ENCODE assay signal across 8 mouse cellular contexts in genomic region chr13:111867763-111868725, GRCm38 (mm10). TPM values are rescaled to one million over a fixed set of nuclear protein-coding genes. Genes with fewer than 3 reads are reported as not detected.
DNase-seq lines count a peak whose midpoint lies in the region; ATAC-seq lines count a peak whose summit lies in the region.

No protein-coding gene starts in this region.

- H3K36me3 ChIP-seq in embryonic facial prominence, embryonic 13.5 days = no peaks in the 10 kb centered on the region
- no peaks in the 10 kb centered on the region for H3K36me3 ChIP-seq in intestine, embryonic 16.5 days (ENCODE audit: control insufficient read depth, insufficient read depth, low read length)

- peak overlapping the region; percentile 31 for H3K4me3 ChIP-seq in embryonic facial prominence, embryonic 13.5 days
- H3K4me3 ChIP-seq in intestine, embryonic 16.5 days (ENCODE audit: low read length) = peak overlapping the region; percentile 26; the same call in 1 of the 2 replicates

- 24% methylated on average over 31 of the region's 31 CpGs for WGBS in embryonic facial prominence, embryonic 13.5 days
- 34% methylated on average over 31 of the region's 31 CpGs for WGBS in intestine, embryonic 16.5 days

- H3K27ac ChIP-seq in embryonic facial prominence, embryonic 13.5 days = peak overlapping the region; percentile 76
- peak overlapping the region; percentile 86 for H3K27ac ChIP-seq in intestine, embryonic 16.5 days (ENCODE audit: low read length)

- no peaks in the 10 kb centered on the region for H3K9me3 ChIP-seq in embryonic facial prominence, embryonic 13.5 days
- H3K9me3 ChIP-seq in intestine, embryonic 16.5 days (ENCODE audit: control insufficient read depth, low read length) = no peaks in the 10 kb centered on the region

- DNase-seq in adrenal gland, adult (ENCODE audit: inconsistent age in 2 of 2, low spot score in 1 of 2) = peak; percentile 64 to 86
- peak; percentile 69 to 77 for DNase-seq in heart, adult 18-20 months
- DNase-seq in left cerebral cortex, postnatal 36 days (ENCODE audit: low spot score in 2 of 2) = peak; percentile 9 to 19
- peak; percentile 77 to 81 for DNase-seq in right cerebral cortex, postnatal 10 days (ENCODE audit: low spot score in 2 of 2)
- DNase-seq in urinary bladder, postnatal 36 days (ENCODE audit: low spot score in 2 of 2) = peak; percentile 10 to 44

- intact Hi-C loops in left cerebral cortex, postnatal 36 days (cut with DNase I) = no loop called here

- H3K9ac ChIP-seq in embryonic facial prominence, embryonic 13.5 days = peak overlapping the region; percentile 63
- peak overlapping the region; percentile 56 for H3K9ac ChIP-seq in intestine, embryonic 16.5 days (ENCODE audit: low read depth, low read length)

- ATAC-seq in embryonic facial prominence, embryonic 13.5 days (ENCODE audit: insufficient number of reproducible peaks, insufficient read depth, low FRiP score, low TSS enrichment, low read depth) = peak; percentile 52; the same call in 1 of the 2 replicates
- peak; percentile 73; the same call in 1 of the 2 replicates for ATAC-seq in intestine, embryonic 16.5 days
- ATAC-seq in megakaryocyte progenitor cell, adult 5-6 weeks (replicated peaks; ENCODE audit: poor library complexity) = peak; percentile 81

- H3K4me2 ChIP-seq in embryonic facial prominence, embryonic 13.5 days = peak overlapping the region; percentile 58
- H3K4me2 ChIP-seq in intestine, embryonic 16.5 days (ENCODE audit: low read depth, low read length) = peak overlapping the region; percentile 44

- H3K4me1 ChIP-seq in embryonic facial prominence, embryonic 13.5 days = peaks cover 20% of the 10 kb centered on the region
- 0 out of 2 replicates have a peak, but pooled peaks cover 7% of the 10 kb centered on the region for H3K4me1 ChIP-seq in intestine, embryonic 16.5 days (ENCODE audit: control insufficient read depth, insufficient read depth, low read length)

- no peaks in the 10 kb centered on the region for H3K27me3 ChIP-seq in embryonic facial prominence, embryonic 13.5 days
- H3K27me3 ChIP-seq in intestine, embryonic 16.5 days (replicated peaks; ENCODE audit: control insufficient read depth, insufficient read depth, low read length) = no peaks in the 10 kb centered on the region

RNA-seq across cellular contexts. Expression of gene Map3k1, which starts 59.3 kb away (rescaled TPM):
- polyA plus RNA-seq in embryonic facial prominence, embryonic 13.5 days (2015; fragmentation: Nextera tagmentation; extraction: Ambion mirVana) = 16.1 and 20.5 TPM in 2 replicates
- total RNA-seq in heart, adult 18-20 months (2021) = 10 to 100 TPM; 17.0 to 19.6 TPM
- 20.5 and 21.8 TPM in 2 replicates for polyA plus RNA-seq in intestine, embryonic 16.5 days (2015; fragmentation: Nextera tagmentation; extraction: Ambion mirVana)
- 10 to 100 TPM in 1 of 2 experiments, 1 to 10 TPM in 1; 8.3 to 13.1 TPM for total RNA-seq in left cerebral cortex, postnatal 36 days (2021)
- total RNA-seq in megakaryocyte progenitor cell, adult 5-6 weeks (2015) = 26.7 and 32.2 TPM in 2 replicates
- 26.2 and 33.4 TPM in 2 replicates for total RNA-seq in megakaryocyte progenitor cell, adult 5-6 weeks (2017)

Comparison
In these comparisons a context has a peak if more than half of its experiments do, and no peak if none do; other contexts are left out.
1. Peak in every context shown above with its lines: DNase-seq, ATAC-seq, H3K4me3 ChIP-seq and H3K27ac ChIP-seq.
2. DNase-seq: peak in every context shown above with its lines; median percentile 79 in right cerebral cortex, postnatal 10 days; 75 in adrenal gland, adult; 73 in heart, adult 18-20 months; 27 in urinary bladder, postnatal 36 days; 14 in left cerebral cortex, postnatal 36 days.